Mouse (Mus musculus): ENCODE measurements at regions not wholly inside any gene's neighbourhood (a gene's known extent, or its start where the extent isn't known, plus 50 kb on each side); places are given as distances from the start of the nearest gene placed in this dataset.

GRCm38 (mm10) chr10:117528575-117529268 lies 100.6 kb upstream of the Cpm start:
- DNase-seq (ENCODE audit: low spot score in 2 of 2): no peak

- no peak for DNase-seq (ENCODE audit: low spot score in 2 of 2)
Measured at GRCm38 (mm10) chr10:117527979-117528378, 101.3 kb upstream of the Cpm start.

- DNase-seq (ENCODE audit: low spot score in 2 of 2): no peak
Measured at GRCm38 (mm10) chr10:117527243-117527642, 102.1 kb upstream of the Cpm start.

- DNase-seq (ENCODE audit: low spot score in 2 of 2): no peak
Measured at GRCm38 (mm10) chr10:117526834-117527188, 102.5 kb upstream of the Cpm start.

GRCm38 (mm10) chr10:117526008-117526833 lies 103.1 kb upstream of the Cpm start:
- DNase-seq (ENCODE audit: low spot score in 2 of 2): no peak

- DNase-seq (ENCODE audit: low spot score in 2 of 2): no peak
Measured at GRCm38 (mm10) chr10:117525608-117526007, 103.7 kb upstream of the Cpm start.

GRCm38 (mm10) chr10:117524926-117525565 lies 104.3 kb upstream of the Cpm start:
- no peak for DNase-seq (ENCODE audit: low spot score in 2 of 2)

- DNase-seq (ENCODE audit: low spot score in 2 of 2): no peak
Measured at GRCm38 (mm10) chr10:117524101-117524500, 105.2 kb upstream of the Cpm start.

GRCm38 (mm10) chr10:117522906-117523829 lies 106.1 kb upstream of the Cpm start:
- no peak for DNase-seq (ENCODE audit: low spot score in 2 of 2)

GRCm38 (mm10) chr10:117522373-117522772 lies 106.9 kb upstream of the Cpm start:
- no peak for DNase-seq (ENCODE audit: low spot score in 2 of 2)

- no peak for DNase-seq (ENCODE audit: low spot score in 2 of 2)
Measured at GRCm38 (mm10) chr10:117521315-117522270, 107.7 kb upstream of the Cpm start.

GRCm38 (mm10) chr10:117520536-117521314 lies 108.6 kb upstream of the Cpm start:
- DNase-seq (ENCODE audit: low spot score in 2 of 2): no peak

GRCm38 (mm10) chr10:117519670-117520535 lies 109.4 kb upstream of the Cpm start:
- DNase-seq (ENCODE audit: low spot score in 2 of 2): no peak

- DNase-seq (ENCODE audit: low spot score in 2 of 2): no peak
Measured at GRCm38 (mm10) chr10:117518793-117519669, 110.3 kb upstream of the Cpm start.

GRCm38 (mm10) chr10:117517800-117518770 lies 111.2 kb upstream of the Cpm start:
- no peak for DNase-seq (ENCODE audit: low spot score in 2 of 2)

Measured in layer of hippocampus, adult 18-20 months (tissue).